Mouse (Mus musculus): Measurements from ENCODE around the gene Tbc1d25.

- TF ChIP-seq CTCF (conservative IDR thresholded peaks at IDR 0.05; ENCODE audit: low read length) (no peak), NANOG (IDR thresholded peaks at IDR 0.05; ENCODE audit: borderline replicate concordance, low read length) (no peak), POU5F1 (IDR thresholded peaks at IDR 0.05; ENCODE audit: borderline replicate concordance, low read length) (no peak)
These were observed 35.5 kb downstream of the Tbc1d25 start for GRCm38 (mm10) chrX:8140446-8140845.
